Mouse (Mus musculus): ENCODE data around the gene 0610010K14Rik.

- TF ChIP-seq GATA2 (IDR thresholded peaks at IDR 0.05; ENCODE audit: borderline replicate concordance, low read depth, low read length), result no peak
- TF ChIP-seq CTCF (IDR thresholded peaks at IDR 0.05; ENCODE audit: low read depth, low read length), result no peak
These were observed 21.3 kb upstream of the 0610010K14Rik start for GRCm38 (mm10) chr11:70259035-70259434.
